Mouse (Mus musculus) lung, postnatal 25 days (tissue): ENCODE measurements around the gene Zfp36l2.
A peak's percentile ranks its signal among the peaks of the same experiment; 100 is the strongest.

ENCODE experiments used
- DNase-seq: peaks from one replicate; pipeline ENCODE4 v3.0.0; 2022; ENCODE audit warnings: low spot score

Gene Zfp36l2

DNA sequence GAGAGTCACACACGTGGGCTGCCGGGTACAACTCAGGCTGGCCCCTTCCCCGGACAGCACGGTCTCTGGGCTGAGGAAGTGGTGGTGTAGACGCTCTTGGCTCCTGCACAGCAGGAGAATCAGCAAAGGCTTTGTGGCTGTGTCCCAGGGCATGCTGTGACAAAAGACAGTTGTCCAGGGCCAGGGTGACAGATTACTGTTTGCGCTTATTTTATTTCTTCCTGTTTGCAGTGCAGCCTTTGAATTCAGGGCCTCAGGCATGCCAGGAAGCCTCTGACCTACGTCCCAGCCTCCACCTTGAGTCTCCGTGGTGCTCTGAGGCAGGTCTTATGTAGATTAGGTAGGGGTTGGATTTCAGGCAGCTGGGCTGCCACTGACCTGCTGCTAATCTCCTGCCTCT lies 10.3 kb downstream of the Zfp36l2 start:
- no peak for DNase-seq

DNA sequence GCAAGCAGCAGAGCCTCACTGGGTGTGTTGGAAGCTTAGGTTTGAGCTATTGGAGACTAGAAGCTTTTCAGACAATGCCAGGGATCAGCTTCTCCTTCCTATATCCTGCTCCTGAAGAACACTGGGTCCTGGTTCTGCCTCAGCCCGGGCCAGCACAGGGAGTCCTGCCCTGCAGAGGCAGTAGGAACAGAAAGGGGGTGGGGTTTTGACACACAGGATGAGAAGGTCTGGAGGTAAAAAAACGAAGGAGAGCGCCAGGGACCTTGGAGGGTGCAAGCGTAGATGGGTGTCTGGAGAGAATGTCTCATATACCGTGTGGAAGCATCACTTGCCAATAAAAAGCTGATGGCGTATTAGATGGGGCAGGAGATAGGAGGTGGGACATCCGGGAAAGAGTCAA lies 11.3 kb downstream of the Zfp36l2 start:
- no peak for DNase-seq

DNA sequence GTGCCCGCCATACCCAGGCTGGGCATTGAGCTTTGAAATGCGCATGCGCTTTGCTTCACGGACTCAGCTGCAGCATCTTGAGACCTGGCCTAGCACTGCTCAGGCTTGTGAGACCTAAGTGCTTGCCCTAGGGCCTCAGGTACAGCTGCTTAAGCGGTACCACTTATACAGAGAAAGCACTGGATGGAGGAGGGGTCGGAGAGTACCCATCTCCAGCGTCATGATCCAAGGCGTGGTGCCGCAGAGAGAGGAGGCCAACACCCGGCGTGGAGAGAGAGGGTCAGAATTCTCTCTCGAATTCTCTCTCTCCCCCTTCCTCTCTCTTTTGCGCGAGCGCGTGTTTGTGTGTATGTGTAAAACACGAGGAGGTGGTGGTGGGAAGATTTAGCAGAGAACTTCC lies 12.6 kb downstream of the Zfp36l2 start:
- DNase-seq = no peak

DNA sequence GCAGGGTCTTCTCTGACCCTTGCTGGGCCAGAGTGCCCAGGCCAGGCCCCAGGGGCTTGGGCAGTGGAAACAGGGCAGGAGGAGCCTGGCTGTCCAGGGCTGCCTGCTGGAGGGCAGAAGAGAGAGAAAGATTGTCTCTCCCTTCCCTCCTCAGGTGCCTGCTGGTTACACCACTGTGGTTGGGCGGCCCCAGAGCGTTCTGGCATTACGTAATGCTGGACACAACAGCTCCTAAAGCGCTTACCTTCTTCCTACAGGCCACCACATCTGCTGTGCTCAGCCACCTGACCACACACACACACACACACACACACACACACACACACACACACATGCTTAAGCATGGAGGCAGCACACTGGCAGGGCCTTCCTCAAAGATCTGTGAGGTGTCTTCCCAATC lies 20.4 kb downstream of the Zfp36l2 start:
- no peak for DNase-seq

DNA sequence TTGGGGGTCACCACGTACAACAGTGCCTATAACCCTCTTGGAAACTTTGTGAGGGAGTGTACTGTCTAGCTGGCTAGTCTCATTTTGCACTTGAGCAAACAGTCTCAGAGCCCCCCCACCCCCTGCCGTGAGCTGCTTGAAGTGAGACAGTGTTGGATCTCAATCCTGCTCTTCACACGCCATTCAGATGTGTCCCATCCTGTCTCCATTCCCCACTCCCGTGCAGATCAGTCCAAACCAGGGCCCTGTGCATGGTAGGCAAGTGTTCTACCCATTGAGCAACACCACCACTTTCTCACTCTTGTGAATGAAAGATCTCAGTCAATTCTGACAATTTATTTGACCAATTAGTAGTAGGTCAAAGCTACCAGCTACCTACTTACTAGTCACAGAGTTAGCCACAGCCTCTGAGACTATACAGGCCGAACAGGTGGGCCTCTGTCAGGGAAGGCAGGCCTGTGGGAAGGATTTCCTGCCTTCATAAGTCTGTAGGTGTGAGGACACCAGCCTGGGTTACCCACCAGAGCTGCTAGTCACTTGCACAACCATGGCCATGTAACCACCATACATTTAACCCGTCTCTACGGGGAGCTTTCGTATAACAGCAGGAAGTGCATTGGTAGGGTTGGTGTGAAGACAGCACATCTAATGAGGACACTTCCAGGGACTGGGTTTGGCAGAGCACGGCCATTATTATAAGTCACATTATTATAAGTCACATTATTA lies 21.4 kb downstream of the Zfp36l2 start:
- DNase-seq = no peak

DNA sequence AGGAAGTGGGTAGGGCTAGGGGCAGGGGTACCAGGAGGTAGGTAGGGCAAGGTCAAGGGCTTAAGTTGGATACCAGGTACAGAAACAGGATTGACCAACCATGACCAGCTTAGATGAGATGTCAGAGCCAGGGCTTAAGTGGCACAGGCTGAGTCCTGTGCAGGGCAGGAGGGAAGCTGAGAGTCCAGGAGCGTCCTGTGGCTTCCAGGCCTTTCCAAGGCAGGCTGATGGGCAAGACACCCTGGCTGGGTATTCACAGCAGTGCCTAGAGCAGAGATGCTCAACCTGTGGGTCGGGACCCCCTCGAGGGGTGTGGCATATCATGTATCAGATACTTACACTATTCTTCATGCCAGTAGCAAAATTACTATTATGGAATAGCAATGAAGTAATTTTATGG lies 22.0 kb downstream of the Zfp36l2 start:
- DNase-seq = no peak

DNA sequence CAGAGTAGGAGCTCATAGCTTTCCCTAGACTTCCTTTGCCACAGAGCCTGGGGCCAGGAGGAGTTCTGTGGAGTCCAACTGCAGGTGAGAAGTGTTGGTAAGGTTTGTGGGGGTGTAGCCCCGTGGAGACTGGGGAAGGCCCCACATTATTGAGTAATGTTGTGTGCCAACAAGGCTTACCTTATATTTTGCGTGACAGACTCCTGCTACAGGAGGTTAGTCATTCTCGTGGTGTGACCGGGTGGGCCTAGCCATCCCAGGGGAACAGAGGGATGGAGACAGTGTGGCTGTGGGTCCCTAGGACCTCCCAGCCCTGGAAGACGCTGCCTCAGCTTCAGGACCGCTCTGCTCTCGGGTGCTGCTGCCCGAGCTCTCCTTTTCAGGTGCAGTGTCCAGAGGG lies 23.6 kb downstream of the Zfp36l2 start:
- no peak for DNase-seq

DNA sequence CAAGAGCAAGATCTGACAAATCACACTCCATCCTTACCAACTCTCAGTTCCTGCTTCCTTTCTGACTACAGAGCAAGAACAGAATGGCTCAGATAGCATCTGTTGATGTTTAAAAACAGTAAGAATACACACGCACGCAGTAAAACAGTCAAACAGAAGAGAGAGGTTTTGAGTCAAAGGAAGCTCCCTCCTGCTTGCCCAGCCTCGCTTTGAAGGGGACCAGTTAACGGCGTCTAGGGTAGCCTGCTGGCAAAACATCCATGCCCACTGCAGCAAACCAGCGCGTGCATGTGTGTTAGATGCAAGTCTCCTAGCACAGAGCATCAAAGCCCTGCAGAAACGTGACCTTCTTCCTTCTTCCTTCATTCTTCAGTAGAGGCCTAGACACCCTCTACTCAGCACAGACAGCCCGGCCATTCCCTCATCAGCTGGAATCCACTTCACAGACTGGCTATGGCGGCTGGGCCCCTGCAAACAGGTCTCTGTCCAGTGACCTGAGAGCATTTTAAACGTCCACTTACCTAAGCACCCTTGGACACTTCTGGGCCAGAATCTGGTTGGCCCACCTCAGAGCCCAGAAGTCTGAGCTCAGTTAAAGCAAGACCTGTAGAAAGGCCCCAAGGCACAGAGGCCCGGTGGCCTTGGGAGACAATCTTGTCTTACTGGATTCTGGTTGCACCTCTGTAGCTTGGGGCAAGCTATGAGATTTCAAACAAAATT lies 24.5 kb downstream of the Zfp36l2 start:
- no peak for DNase-seq

DNA sequence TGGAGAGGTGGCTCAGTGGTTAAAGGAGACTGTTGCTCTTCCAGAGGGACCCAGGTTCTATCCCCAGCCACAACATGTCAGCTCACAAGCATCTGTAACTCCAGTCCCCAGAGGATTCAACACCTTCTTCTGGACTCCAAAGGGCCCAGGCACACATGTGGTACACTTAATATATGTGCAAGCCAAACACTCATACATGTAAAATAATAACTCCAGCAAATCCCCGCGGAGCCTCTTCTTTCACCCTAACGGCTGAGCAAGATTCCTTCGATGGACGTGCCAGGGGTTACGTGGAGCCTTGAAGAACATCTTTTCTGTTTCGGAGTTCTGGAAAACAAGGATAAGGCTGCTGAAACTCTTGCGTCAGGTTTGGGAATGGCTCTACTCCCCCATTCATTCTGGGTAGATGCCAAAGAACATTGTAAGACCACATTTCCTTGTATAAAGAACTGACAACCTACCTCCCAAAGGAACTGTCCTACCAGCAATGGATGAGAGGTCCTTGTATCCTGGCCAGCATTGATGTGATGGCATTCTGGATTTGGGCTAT lies 25.5 kb downstream of the Zfp36l2 start:
- no peak for DNase-seq

DNA sequence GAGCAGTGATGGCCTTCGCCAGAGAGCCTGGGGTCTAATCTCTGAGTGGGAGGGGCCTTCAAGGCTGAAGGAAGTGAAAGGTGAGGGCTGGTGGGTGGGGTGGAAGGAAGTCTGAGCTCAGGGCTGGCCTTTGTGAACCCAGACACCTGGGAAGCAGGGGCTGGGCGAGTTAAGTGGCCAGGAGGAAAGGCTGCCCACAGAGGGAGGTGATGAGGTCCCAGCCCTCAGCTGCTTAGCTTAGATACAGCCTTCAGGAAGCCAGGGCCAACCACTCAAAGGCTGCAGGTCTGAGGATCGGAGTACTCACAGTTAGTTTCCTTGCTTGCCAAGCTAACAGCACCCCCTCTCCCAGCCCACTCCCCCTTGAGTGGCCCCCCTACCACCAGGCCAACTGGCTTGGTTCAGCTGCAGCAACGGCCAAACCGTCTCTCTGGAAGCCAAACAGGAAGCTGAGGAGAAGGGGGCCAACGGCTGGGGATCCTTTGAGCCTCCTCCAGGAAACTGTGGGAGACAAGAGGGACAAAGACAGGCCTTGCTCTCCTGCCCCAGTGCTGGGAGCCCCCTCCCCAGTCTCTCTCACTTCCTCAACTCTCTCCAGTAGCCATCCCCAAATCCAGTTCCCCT lies 26.4 kb downstream of the Zfp36l2 start:
- no peak for DNase-seq

DNA sequence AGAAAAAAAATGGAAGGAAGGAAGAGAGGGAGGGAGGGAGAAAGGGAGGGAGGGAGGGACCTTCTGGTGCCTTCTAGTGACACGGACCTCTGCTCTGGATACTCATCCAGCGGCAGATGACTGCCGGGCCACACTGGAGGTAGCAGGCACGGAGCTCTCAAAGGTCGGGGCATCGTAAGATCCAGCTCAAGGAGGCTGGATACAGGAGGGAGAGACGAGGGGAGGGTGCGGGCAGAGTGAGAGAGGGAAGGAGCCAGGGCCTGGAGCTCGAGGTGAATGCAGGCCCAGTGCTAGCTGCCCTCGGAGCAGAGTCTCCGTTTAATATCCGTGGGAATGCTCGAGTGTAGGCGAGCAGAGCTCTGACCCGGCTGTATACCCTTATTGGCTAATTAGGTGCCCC lies 28.9 kb downstream of the Zfp36l2 start:
- DNase-seq = no peak

DNA sequence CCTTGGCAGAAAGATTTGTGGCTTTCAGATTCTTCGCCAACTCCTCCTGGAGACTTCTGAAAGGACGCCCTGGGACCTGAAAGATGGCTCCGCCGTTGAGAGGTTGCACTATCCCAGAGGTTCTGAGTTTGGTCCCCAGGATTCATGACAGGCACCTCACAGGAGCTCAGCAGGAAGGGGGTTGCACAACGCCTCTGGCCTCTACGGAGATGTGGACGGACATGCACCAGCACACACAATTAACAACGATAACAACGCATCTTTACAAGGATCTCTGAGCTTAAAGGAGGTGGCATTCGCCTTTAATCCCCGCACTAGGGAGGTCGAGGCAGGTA lies 29.3 kb downstream of the Zfp36l2 start:
- no peak for DNase-seq

DNA sequence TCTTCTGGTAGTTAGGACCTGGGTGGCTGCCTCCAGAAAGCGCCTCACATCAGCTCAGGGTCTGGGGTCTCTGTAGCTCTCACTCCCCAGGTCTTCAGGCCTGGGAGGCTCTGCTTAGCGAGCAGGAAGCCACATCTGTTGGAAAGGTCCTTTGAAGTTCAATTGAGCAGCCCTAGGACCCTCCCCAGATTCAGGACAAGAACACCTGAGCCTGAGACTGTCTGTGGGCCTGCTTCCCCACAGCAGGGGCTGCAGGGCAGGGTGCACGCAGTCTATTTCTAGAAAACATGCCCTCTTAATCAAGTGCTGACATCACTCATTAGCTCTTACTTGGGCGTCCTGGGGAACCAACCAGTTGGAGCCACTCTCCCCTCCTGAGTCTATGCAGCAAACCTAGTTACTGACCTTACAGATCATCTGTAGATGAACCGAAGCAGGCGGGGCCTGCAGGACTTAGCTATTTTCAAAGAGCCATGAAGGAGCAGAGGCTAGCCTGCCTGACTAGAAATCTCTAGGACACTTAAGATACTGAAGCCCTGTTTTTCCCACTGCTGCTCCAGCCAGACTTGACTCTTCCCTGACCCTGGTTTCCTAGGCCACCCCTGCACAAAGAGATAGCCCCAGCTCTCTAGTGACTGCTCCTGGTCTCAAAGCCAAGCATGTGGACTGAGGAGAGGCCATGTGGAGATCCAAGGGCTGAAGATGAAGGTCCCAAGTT lies 29.8 kb downstream of the Zfp36l2 start:
- DNase-seq = no peak

DNA sequence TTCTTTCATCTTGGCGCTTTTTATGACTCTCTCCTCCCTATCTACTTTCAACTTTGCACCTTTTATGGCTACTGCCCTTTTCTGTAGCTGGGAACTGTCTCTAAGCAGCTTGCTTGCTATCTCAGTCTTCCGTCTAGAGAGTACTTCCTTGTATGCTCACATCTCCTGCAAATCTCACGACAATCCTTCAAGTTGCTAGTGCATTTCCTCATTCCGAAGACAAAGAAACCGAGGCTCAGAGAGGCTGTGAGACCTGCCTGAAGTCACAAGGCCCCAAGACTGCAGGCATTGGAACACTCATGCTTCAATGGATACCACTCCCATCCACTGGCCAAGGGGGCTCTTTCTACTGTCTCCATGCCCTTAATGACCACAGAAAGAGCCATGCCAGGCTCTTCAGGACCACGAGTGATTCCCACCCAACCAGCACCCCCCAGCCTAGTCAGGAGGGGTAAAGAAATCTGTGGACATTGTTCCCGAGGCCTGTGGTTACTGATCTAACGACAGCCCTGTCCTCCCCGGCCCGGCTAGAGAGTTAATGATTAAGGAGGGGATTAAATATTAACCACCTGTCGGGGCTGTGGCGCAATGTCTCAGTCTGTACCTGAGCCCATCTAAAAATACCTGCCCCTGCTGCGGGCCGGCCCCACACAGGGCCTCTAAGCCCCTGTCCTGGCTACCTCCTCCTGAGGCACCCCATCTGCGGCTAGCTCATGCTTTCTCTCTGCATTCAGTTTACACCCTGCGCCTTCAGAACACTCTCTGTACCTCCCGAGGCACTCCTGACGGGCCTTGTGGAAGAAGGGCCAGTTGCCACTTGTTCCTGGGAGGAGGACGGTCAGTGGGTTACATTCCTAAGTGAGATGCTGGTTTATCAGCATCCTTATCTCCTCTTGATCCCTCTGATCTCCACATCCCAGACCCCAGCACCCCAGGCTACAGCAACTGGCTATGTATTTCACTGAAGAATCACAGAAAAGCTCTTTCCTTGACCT lies 30.7 kb downstream of the Zfp36l2 start:
- DNase-seq = peak; percentile 73

DNA sequence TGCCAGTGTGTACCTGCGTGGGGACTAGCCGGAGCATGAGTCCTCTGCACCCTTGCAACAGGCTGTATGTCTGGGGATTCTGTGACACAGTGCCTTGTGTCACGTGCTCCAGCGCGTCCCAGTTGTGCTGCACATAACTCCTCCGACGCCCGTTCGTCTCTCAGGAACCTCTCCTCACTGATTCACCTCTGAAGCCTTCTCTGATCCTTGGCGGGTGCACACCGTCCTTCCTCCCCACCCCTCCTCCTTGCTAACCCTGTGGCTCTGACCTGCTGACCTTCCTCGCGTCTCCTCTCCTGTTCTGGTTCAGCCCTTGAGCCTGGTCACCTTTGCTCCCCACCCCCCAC lies 31.5 kb downstream of the Zfp36l2 start:
- no peak for DNase-seq

DNA sequence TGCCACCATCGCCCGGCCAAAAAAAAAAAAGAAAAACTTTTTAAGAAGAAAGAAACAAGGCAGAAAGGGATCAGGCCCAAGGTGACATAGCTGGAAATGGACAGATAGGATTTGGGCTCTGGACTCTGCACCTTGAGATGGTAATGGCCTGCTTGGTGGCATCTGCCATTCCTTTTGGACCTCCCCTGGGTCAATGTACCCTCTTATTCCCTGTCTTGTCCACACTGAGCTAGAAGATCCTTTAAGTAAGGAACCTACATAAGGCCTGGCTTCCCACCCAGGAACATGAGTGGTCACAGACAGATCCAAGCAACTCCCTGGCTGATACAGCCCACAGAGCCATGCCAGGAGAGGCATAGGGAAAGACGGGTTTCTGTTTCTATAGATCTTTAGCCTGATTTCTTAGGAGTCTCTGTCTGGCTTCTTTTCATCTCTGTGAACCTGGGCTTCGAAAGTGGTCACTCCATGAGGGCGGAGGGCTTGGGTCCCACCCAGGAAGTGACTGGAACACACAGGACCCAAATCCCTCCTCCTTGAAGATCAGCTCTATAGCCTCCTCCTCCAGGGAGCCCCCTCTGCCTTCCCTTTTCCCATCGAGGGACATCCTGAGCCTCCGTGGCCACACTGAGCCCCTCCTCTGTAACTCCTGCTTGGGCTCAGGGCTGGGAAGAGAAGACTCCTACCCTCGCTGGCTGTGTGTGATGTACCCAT lies 32.1 kb downstream of the Zfp36l2 start:
- no peak for DNase-seq

DNA sequence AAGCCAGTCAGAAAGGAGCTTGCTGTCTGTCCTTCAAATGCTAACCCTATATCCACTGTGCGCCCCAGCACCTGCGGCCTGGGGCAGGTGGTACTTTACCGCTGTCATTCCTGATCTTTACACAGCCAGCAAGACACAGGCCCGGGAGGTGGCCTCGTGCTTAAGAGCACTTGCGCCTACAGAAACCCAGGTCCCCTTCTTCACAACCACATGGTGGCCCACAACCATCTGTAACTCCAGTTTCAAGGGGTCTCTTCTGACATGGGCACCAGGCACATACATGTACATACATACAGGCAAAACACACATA lies 32.8 kb downstream of the Zfp36l2 start:
- no peak for DNase-seq

DNA sequence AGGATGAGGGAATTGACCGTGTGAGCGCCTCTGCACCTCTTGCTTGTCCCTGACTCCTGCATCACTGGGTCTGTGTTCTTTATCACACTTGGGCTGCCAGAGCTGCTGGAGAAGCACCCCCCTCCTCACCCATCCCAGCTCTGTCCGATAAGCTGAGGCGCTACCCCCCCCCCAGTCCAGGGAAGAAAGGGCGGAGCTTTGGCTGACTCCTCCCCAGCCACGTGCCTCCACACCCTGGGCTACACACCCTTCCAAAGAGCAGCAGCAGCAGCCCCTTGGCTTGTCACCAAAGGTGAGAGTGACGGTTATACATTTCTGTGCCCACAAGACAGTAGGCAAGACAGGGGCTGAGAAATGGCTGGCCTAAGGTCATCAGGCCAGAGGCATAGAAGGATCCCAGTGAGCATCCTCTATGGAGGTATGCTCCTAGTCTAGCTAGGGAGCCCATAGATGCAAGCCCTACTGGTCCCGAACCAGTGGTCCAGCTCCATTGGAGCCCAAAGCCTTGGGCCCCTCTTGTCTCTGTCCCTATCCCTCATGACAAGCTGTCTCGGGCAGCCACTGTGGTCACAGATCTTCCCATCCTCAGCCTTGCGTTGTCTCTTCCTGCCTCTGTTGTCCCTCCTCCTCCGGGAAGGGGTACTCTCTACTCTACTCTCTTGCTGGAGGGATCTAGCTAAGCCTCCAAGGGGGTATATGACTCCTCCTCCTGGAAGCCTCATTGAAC lies 33.3 kb downstream of the Zfp36l2 start:
- no peak for DNase-seq

DNA sequence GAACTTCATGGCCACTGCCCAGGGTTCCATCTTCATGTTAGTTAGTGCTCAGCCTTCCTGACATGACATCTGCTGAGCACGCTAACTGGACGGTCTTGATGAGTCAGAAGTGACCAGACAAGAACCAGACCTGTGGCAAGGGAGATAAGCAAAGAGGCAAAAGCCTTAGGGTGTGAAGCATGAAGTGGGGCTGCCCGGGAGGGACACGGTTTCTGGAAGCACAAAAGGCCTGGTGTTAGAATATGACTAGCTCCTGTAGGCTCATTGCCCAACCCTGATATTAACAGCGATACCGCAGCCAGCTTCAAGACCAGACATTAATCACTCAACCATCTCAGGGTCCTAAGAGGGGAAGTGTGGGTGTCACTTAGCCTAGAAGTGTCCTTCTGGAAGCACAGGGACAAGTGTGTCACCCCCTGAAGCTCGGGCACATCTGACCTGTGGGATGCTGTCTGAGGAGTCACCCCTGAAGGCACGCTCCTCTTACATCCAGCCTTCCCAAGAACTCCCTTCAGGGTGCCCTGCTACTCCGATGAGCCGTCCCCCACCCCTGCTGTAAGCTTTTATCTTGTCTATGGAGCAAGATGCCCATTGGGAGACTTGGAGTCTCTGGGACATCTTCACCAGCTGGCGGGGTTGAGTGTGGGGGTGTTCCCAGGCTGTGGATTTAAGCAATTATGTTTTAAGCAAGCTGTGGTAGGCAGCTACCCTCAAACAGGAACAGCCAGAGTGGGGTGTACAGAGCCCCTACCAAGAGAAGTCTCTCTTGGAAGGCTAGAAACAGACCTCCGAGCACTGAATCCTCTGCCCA lies 34.6 kb downstream of the Zfp36l2 start:
- no peak for DNase-seq
